Mouse (Mus musculus) forebrain, embryonic 10.5 days (tissue): ENCODE measurements around the gene Mrps15. TPM values are rescaled to one million over a fixed set of nuclear protein-coding genes. Genes with fewer than 3 reads are reported as not detected.
A peak's percentile ranks its signal among the peaks of the same experiment; 100 is the strongest.

Source experiments
- DNase-seq: peaks from one replicate; pipeline ENCODE4 v3.0.0-alpha.2; 2017; ENCODE audit warnings: low spot score; ENCODE audit errors: extremely low spot score
- H3K27ac ChIP-seq: fragments of 300-500 bp; sonication (generic); 2 replicates; pipeline ENCODE4 v1.5.1; 2016; ENCODE audit warnings: mild to moderate bottlenecking
- H3K27me3 ChIP-seq: fragments of 300-500 bp; sonication (generic); 2 replicates; pipeline ENCODE4 v1.6.1; 2016; ENCODE audit warnings: mild to moderate bottlenecking; ENCODE audit not compliant: poor library complexity, severe bottlenecking
- H3K36me3 ChIP-seq: fragments of 300-500 bp; sonication (generic); replicated peaks from 2 replicates; pipeline ENCODE4 v1.6.1; 2016; ENCODE audit warnings: mild to moderate bottlenecking, moderate library complexity
- H3K4me1 ChIP-seq: fragments of 300-500 bp; sonication (generic); 2 replicates; pipeline ENCODE4 v1.6.1; 2016
- H3K4me3 ChIP-seq: fragments of 300-500 bp; sonication (generic); 2 replicates; pipeline ENCODE4 v1.5.1; 2016; ENCODE audit warnings: mild to moderate bottlenecking, moderate library complexity
- H3K9me3 ChIP-seq: fragments of 300-500 bp; sonication (generic); 2 replicates; pipeline ENCODE4 v1.6.1; 2016; ENCODE audit warnings: mild to moderate bottlenecking, moderate library complexity
- WGBS: fragments of 180-500 bp; shearing (Covaris S2); methylation state at CpG from one replicate; pipeline ENCODE4 v1.1.7; 2016; 5-methylcytosine and 5-hydroxymethylcytosine counted together
- polyA plus RNA-seq: library from polyadenylated mRNA; unstranded; fragments of >200 nt; fragmentation: Nextera tagmentation; extraction: Ambion mirVana; gene quantifications from 2 replicates; pipeline ENCODE4 v1.2.1, GENCODE M21; 2016

Mrps15 gene
- polyA plus RNA-seq, 1 experiment from 2014 or later = 136 TPM

GRCm38 (mm10) chr4:126057207-126058133, 10.7 kb downstream of the Mrps15 start:
- DNase-seq = no peak
- peaks cover 19% of the 10 kb centered on the region for H3K4me1 ChIP-seq
- H3K27ac ChIP-seq = peak overlapping the region; percentile 88
- WGBS = 16% methylated on average over 19 of the region's 19 CpGs
- H3K9me3 ChIP-seq = no peaks in the 10 kb centered on the region
- H3K4me3 ChIP-seq = peak overlapping the region; percentile 68
- peaks cover 44% of the 10 kb centered on the region for H3K36me3 ChIP-seq
- no peaks in the 10 kb centered on the region for H3K27me3 ChIP-seq

- no peaks in the 10 kb centered on the region for H3K27me3 ChIP-seq
- peak; percentile 95 for DNase-seq
- H3K4me3 ChIP-seq = peak within 1 kb of the TSS; percentile 68
- WGBS = under 1% methylated on average over 57 of the region's 57 CpGs
- peaks cover 19% of the 10 kb centered on the region for H3K4me1 ChIP-seq
- H3K27ac ChIP-seq = peak within 1 kb of the TSS; percentile 88
- H3K36me3 ChIP-seq = peaks cover 35% of the 10 kb centered on the region
- no peaks in the 10 kb centered on the region for H3K9me3 ChIP-seq
Measured at GRCm38 (mm10) chr4:126058134-126058996, 11.6 kb downstream of the Mrps15 start, which contains the start of gene Oscp1. Gene Oscp1, plus strand, starts transcription at chr4:126058565.

- DNase-seq = no peak
- H3K9me3 ChIP-seq = no peaks in the 10 kb centered on the region
- H3K4me1 ChIP-seq = peaks cover 19% of the 10 kb centered on the region
- H3K27ac ChIP-seq = peak overlapping the region; percentile 88
- H3K4me3 ChIP-seq = peak overlapping the region; percentile 68
- peaks cover 29% of the 10 kb centered on the region for H3K36me3 ChIP-seq
- 45% methylated on average over 9 of the region's 9 CpGs for WGBS
- no peaks in the 10 kb centered on the region for H3K27me3 ChIP-seq
Measured at GRCm38 (mm10) chr4:126058997-126059362, 12.3 kb downstream of the Mrps15 start.

- Histone ChIP-seq H3K36me3 (no peaks in the 10 kb centered on the region), H3K4me1 (peaks cover 11% of the 10 kb centered on the region), H3K4me3 (no peak overlapping the region), H3K9me3 (no peaks in the 10 kb centered on the region), H3K27me3 (no peaks in the 10 kb centered on the region), H3K27ac (no peak overlapping the region)
- WGBS = 32% methylated on average over 1 of the region's 1 CpGs
- no peak for DNase-seq
Measured at GRCm38 (mm10) chr4:126062856-126063255, 16.1 kb downstream of the Mrps15 start.

GRCm38 (mm10) chr4:126065241-126065640, 18.5 kb downstream of the Mrps15 start:
- 93% methylated on average over 7 of the region's 7 CpGs for WGBS
- no peaks in the 10 kb centered on the region for H3K36me3 ChIP-seq
- H3K4me1 ChIP-seq = no peaks in the 10 kb centered on the region
- H3K27ac ChIP-seq = no peak overlapping the region
- DNase-seq = no peak
- no peaks in the 10 kb centered on the region; the same call in 1 of the 2 replicates for H3K9me3 ChIP-seq
- H3K27me3 ChIP-seq = no peaks in the 10 kb centered on the region
- H3K4me3 ChIP-seq = no peak overlapping the region

- Histone ChIP-seq H3K9me3 (no peaks in the 10 kb centered on the region; the same call in 1 of the 2 replicates), H3K27ac (no peak overlapping the region), H3K27me3 (no peaks in the 10 kb centered on the region), H3K4me3 (no peak overlapping the region), H3K4me1 (no peaks in the 10 kb centered on the region), H3K36me3 (0 out of 2 replicates have a peak, but pooled peaks cover 2% of the 10 kb centered on the region)
- no peak for DNase-seq
- WGBS = 85% methylated on average over 15 of the region's 15 CpGs
Measured at GRCm38 (mm10) chr4:126067401-126068077, 20.8 kb downstream of the Mrps15 start.

- H3K27me3 ChIP-seq = no peaks in the 10 kb centered on the region
- 88% methylated on average over 6 of the region's 6 CpGs for WGBS
Measured at GRCm38 (mm10) chr4:126068842-126069241, 22.1 kb downstream of the Mrps15 start.

GRCm38 (mm10) chr4:126077833-126078232, 31.1 kb downstream of the Mrps15 start:
- H3K27ac ChIP-seq = no peak overlapping the region
- no peak for DNase-seq
- H3K36me3 ChIP-seq = peaks cover 30% of the 10 kb centered on the region
- H3K9me3 ChIP-seq = no peaks in the 10 kb centered on the region
- no peaks in the 10 kb centered on the region for H3K27me3 ChIP-seq
- WGBS = 83% methylated on average over 6 of the region's 6 CpGs
- no peaks in the 10 kb centered on the region for H3K4me1 ChIP-seq
- no peak overlapping the region for H3K4me3 ChIP-seq

More at GRCm38 (mm10) chr4:126068842-126069241, 22.1 kb downstream of the Mrps15 start:
- peaks cover 5% of the 10 kb centered on the region; the same call in 1 of the 2 replicates for H3K36me3 ChIP-seq
- no peaks in the 10 kb centered on the region for H3K4me1 ChIP-seq
- H3K27ac ChIP-seq = no peak overlapping the region
- no peaks in the 10 kb centered on the region; the same call in 1 of the 2 replicates for H3K9me3 ChIP-seq
- H3K4me3 ChIP-seq = no peak overlapping the region
- no peak for DNase-seq

- Histone ChIP-seq H3K4me3 (no peak overlapping the region), H3K4me1 (no peaks in the 10 kb centered on the region), H3K36me3 (peaks cover 34% of the 10 kb centered on the region), H3K27me3 (no peaks in the 10 kb centered on the region), H3K9me3 (no peaks in the 10 kb centered on the region), H3K27ac (no peak overlapping the region)
- no peak for DNase-seq
- WGBS = 80% methylated on average over 4 of the region's 4 CpGs
Measured at GRCm38 (mm10) chr4:126079266-126079665, 32.5 kb downstream of the Mrps15 start.

GRCm38 (mm10) chr4:126081601-126082000, 34.9 kb downstream of the Mrps15 start:
- Histone ChIP-seq H3K27ac (no peak overlapping the region), H3K27me3 (no peaks in the 10 kb centered on the region), H3K4me3 (no peak overlapping the region), H3K36me3 (peaks cover 24% of the 10 kb centered on the region), H3K4me1 (0 out of 2 replicates have a peak, but pooled peaks cover 3% of the 10 kb centered on the region), H3K9me3 (no peaks in the 10 kb centered on the region)
- no peak for DNase-seq
- 89% methylated on average over 1 of the region's 1 CpGs for WGBS

- 93% methylated on average over 9 of the region's 9 CpGs for WGBS
Measured at GRCm38 (mm10) chr4:126083021-126083420, 36.3 kb downstream of the Mrps15 start.

GRCm38 (mm10) chr4:126084382-126084781, 37.7 kb downstream of the Mrps15 start:
- no peak for DNase-seq
- H3K27ac ChIP-seq = no peak overlapping the region
- WGBS = 78% methylated on average over 8 of the region's 8 CpGs
- no peak overlapping the region for H3K4me3 ChIP-seq
- H3K36me3 ChIP-seq = peaks cover 26% of the 10 kb centered on the region
- no peaks in the 10 kb centered on the region for H3K27me3 ChIP-seq
- 0 out of 2 replicates have a peak, but pooled peaks cover 3% of the 10 kb centered on the region for H3K4me1 ChIP-seq
- H3K9me3 ChIP-seq = no peaks in the 10 kb centered on the region

More at GRCm38 (mm10) chr4:126083021-126083420, 36.3 kb downstream of the Mrps15 start:
- Histone ChIP-seq H3K9me3 (no peaks in the 10 kb centered on the region), H3K4me3 (no peak overlapping the region), H3K27me3 (no peaks in the 10 kb centered on the region), H3K4me1 (0 out of 2 replicates have a peak, but pooled peaks cover 3% of the 10 kb centered on the region), H3K27ac (no peak overlapping the region), H3K36me3 (peaks cover 24% of the 10 kb centered on the region)
- DNase-seq = no peak
